ENCODE assay signal across 9 mouse cellular contexts in the genomic region with DNA sequence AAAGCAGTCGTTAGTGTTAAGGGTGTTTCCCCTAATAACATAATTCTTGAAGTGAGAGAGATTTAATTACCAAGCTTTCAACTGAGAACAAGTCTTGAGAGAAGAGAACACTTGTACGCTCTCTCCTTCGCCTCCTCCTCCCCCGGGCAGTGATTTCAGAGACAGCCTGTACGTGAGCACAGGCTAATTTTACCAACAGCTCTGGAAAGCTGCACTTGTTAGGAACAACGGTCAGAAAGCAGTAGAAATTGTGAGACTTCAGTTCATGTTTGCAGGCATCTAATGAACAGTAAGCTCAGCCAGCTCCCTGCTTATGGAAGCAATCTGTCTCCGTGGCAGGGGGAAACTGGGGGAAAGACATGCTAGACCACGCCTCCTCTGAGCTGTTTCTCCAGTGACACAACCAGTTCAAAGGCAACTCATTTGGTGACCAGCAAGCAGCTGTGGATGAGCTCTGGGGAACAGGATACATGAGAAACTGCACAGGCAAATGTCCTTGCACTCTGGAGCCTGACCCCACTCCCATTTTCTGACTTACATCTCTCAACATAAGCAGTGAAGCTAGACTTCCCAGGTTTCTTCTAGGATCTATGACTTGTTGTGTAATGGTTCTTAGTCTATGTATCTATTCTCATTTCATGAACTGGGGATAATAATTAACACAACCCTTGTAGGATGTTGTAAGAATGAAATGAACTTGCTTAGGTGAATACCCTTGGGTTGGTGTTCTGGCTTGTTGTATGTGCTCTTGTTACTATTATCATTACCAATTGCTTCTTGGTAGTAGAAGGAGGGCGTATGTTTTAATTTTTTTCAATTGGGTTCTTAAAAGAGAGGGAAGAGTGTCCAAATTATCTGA.
DNase-seq lines count a peak whose midpoint lies in the region; ATAC-seq and TF ChIP-seq lines count a peak whose summit lies in the region.
"Had no signal": no experiment of that assay in that cellular context is flagged by ENCODE, and none has a peak within 500 bp of the region (broad histone marks: within the 10 kb centered on the region; RNA-seq: fewer than 3 reads in every experiment).

No protein-coding gene starts in this region.

- H3K9me3 ChIP-seq in heart, embryonic 10.5 days = no peaks in the 10 kb centered on the region
- H3K9me3 ChIP-seq in liver, postnatal 0 days (ENCODE audit: low read length) = no peaks in the 10 kb centered on the region
- no peaks in the 10 kb centered on the region for H3K9me3 ChIP-seq in hindbrain, embryonic 12.5 days (replicated peaks)

- H3K27me3 ChIP-seq in heart, embryonic 10.5 days (ENCODE audit: insufficient read depth, poor library complexity, severe bottlenecking) = no peaks in the 10 kb centered on the region
- H3K27me3 ChIP-seq in liver, postnatal 0 days (ENCODE audit: insufficient read depth, low read length) = no peaks in the 10 kb centered on the region
- H3K27me3 ChIP-seq in hindbrain, embryonic 12.5 days = peaks cover 10% of the 10 kb centered on the region; the same call in 1 of the 2 replicates

- no peak for TF ChIP-seq EP300 in liver, postnatal 0 days (IDR thresholded peaks at IDR 0.05; ENCODE audit: low read depth)

- 41% methylated on average over 9 of the region's 9 CpGs for WGBS in heart, embryonic 10.5 days
- 57% methylated on average over 9 of the region's 9 CpGs for WGBS in liver, postnatal 0 days (ENCODE audit: insufficient replicate concordance)
- WGBS in hindbrain, embryonic 12.5 days = 67% methylated on average over 9 of the region's 9 CpGs

- H3K4me1 ChIP-seq in heart, embryonic 10.5 days = peaks cover 47% of the 10 kb centered on the region
- peaks cover 14% of the 10 kb centered on the region for H3K4me1 ChIP-seq in cortical plate, adult 2 months (ENCODE audit: control insufficient read depth, insufficient read depth, low read length)
- peaks cover 14% of the 10 kb centered on the region for H3K4me1 ChIP-seq in liver, postnatal 0 days (ENCODE audit: insufficient read depth)
- H3K4me1 ChIP-seq in hindbrain, embryonic 12.5 days = peaks cover 7% of the 10 kb centered on the region

- DNase-seq in heart, embryonic 10.5 days (ENCODE audit: low spot score) = no peak
- DNase-seq in heart, postnatal 36 days = no peak
- peak; percentile 44 for DNase-seq in kidney, adult 9 months
- peak; percentile 37 for DNase-seq in liver, postnatal 0 days
- DNase-seq in cerebellum, adult 11 months = no peak
- DNase-seq in cerebellum, postnatal 14 days = no peak

- TF ChIP-seq CTCF in cortical plate, adult 2 months (IDR thresholded peaks at IDR 0.05; ENCODE audit: extremely low read depth, insufficient read depth, low read length) = no peak
- no peak for TF ChIP-seq CTCF in liver, postnatal 0 days (IDR thresholded peaks at IDR 0.05; ENCODE audit: low read depth)

- H3K9ac ChIP-seq in liver, postnatal 0 days (replicated peaks) = no peak overlapping the region
- H3K9ac ChIP-seq in hindbrain, embryonic 12.5 days = no peak overlapping the region

- no peak overlapping the region for H3K4me3 ChIP-seq in heart, embryonic 10.5 days
- H3K4me3 ChIP-seq in cortical plate, adult 2 months (ENCODE audit: insufficient read depth, low read length) = no peak overlapping the region
- no peak overlapping the region for H3K4me3 ChIP-seq in liver, postnatal 0 days (ENCODE audit: low read depth, low read length)
- H3K4me3 ChIP-seq in hindbrain, embryonic 12.5 days = no peak overlapping the region

- TF ChIP-seq POLR2A in cortical plate, adult 2 months (IDR thresholded peaks at IDR 0.05; ENCODE audit: extremely low read depth, insufficient read depth, low read length) = peak; percentile 53; the same call in 1 of the 2 replicates

- H3K36me3 ChIP-seq in heart, embryonic 10.5 days = no peaks in the 10 kb centered on the region
- H3K36me3 ChIP-seq in liver, postnatal 0 days (replicated peaks; ENCODE audit: insufficient read depth, low read length) = no peaks in the 10 kb centered on the region
- H3K36me3 ChIP-seq in hindbrain, embryonic 12.5 days = no peaks in the 10 kb centered on the region
- H3K36me3 ChIP-seq: G1E had no signal

- H3K27ac ChIP-seq in heart, embryonic 10.5 days = peak overlapping the region; percentile 85
- H3K27ac ChIP-seq in cortical plate, adult 2 months (ENCODE audit: insufficient read depth, low read length) = peak overlapping the region; percentile 93
- H3K27ac ChIP-seq in liver, postnatal 0 days (ENCODE audit: low read depth) = peak overlapping the region; percentile 71
- H3K27ac ChIP-seq in hindbrain, embryonic 12.5 days = no peak overlapping the region

- intact Hi-C loops in heart, postnatal 36 days (cut with DNase I) = no loop called here

- peak overlapping the region; percentile 35 for H3K4me2 ChIP-seq in liver, postnatal 0 days (ENCODE audit: low read depth, low read length)
- no peak overlapping the region for H3K4me2 ChIP-seq in hindbrain, embryonic 12.5 days (replicated peaks)

- ATAC-seq in liver, postnatal 0 days = peak; percentile 86
- ATAC-seq in hindbrain, embryonic 12.5 days (ENCODE audit: low FRiP score) = no peak

Comparison
In these comparisons a context has a peak if more than half of its experiments do, and no peak if none do; other contexts are left out.
1. DNase-seq: peak in kidney, adult 9 months (single experiment) and liver, postnatal 0 days (single experiment); none in heart, embryonic 10.5 days (single experiment), heart, postnatal 36 days (0 of 2), cerebellum, adult 11 months (single experiment) and cerebellum, postnatal 14 days (0 of 2).